Mouse (Mus musculus) embryo, embryonic 11.5 days (tissue): ENCODE measurements around the gene Snx32.
A peak's percentile ranks its signal among the peaks of the same experiment; 100 is the strongest.

Source experiments
- DNase-seq: peaks from one replicate; pipeline ENCODE4 v3.0.0-alpha.2; 2012; ENCODE audit warnings: low read depth, low spot score

Gene Snx32

GRCm38 (mm10) chr19:5510031-5511026 is at the start of gene Snx32:
Gene Snx32 (minus strand): TSS chr19:5510538.
- DNase-seq = peak; percentile 92

- no peak for DNase-seq
Observed at GRCm38 (mm10) chr19:5559631-5560456, 49.5 kb upstream of the Snx32 start.

DNA sequence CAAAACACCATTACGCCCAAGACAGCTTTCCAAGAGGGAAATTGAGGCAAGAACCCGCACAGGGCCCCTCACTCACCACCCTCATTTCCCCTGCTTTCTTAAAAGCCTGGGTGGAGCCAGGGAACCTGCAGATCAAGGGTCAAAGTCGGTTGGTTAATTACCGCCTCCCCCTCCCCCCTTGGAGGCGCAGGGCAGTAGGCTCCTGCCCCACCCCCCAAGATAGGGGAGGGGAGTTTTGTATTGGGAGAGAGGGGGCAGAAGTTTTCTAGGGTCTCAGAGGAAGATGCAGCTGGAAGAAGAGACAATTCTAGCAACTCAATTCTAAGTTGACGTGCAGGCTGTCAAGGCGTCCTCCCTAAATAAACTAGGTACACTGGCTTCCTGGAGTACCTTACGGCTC is 48.9 kb upstream of the Snx32 start:
- no peak for DNase-seq

DNA sequence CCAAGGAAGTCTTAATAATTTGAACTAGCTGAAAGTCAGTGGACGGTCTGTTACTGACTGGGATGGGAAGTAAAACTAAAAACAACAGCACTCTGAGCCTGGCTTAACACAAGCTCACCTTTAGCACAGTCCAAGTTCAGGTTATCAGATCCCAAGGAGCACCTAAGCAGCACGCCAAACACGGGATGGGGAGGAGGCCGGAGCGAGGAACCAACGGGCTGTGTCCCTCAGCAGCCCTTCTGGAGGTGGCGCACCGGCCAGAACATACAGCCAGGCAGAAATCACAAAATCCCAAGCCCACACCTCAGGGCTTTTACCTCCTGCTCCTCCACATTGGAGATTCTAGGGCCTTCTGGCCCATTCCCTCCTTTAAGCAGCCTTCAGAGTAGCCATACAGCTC is 48.4 kb upstream of the Snx32 start:
- no peak for DNase-seq

DNA sequence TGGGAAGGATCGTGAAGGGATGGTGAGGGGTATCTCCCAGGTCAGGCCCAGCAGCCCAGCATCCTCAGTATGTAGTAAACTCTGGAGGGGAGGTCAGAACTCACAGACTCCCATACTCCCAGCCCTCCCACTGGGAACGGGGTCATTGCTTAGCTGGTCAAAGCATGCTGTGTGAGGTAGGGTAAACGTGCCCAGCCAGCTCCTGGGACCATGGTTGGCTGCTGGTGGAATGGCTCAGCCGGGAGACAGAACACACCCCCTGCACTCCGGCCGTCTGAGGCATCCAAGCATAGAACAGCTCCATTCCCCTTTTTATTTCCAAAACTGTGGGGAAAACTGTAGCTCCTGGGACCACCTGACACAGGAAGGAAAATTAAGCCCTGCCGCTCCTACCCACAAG is 47.8 kb upstream of the Snx32 start:
- DNase-seq = no peak

GRCm38 (mm10) chr19:5554212-5554611 is 43.9 kb upstream of the Snx32 start:
- DNase-seq = no peak

DNA sequence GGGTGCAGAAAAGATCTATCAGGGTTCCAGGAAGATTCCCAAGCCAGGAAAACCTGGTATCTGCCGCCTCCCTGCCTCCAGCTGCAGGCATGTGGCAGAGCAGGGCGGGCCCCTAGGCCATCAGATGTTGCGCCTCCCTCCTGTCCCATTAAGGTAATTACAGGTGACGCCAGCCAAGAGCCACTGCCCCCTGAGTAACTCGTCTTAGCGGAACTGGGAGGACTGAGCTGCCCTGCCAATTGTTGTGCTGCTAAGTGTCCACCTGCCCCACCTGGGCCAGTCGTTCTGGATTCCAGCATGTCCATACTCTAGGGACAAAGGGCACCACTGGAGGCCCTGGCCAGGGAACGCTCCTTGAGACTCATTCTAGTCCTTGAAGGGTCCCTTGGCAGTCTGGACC is 43.5 kb upstream of the Snx32 start:
- no peak for DNase-seq

DNA sequence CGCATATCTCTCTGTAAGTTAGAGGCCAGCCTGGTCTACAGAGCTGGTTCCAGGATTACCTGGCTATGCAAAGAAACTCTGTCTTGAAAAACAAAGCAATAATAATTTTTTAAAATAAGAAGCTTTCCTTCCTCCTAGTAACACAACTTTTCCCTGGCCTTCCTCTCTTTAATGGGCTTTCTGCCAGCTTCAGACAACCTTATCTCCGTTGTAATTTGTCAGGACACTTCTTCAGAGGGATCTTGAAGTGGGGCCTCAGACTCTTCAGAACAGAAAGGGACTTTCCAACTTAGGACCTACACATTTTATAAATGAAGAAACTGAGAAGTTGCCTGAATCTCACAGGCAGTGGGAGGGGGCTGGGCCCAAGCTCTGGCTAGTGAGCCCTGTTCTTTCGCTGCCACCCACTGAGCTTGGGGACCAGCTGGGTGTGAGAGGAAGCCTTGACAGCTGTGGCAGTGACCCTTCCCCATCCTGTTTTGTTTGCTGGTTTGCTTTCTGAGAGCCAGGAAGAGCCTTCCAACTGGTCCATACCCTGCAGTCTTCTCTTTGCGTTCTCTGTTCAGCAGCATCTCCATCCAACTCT is 37.2 kb upstream of the Snx32 start:
- DNase-seq = no peak

GRCm38 (mm10) chr19:5544031-5544430 is 33.7 kb upstream of the Snx32 start:
- no peak for DNase-seq

- DNase-seq = no peak
Observed at GRCm38 (mm10) chr19:5543362-5543761, 33.0 kb upstream of the Snx32 start.

DNA sequence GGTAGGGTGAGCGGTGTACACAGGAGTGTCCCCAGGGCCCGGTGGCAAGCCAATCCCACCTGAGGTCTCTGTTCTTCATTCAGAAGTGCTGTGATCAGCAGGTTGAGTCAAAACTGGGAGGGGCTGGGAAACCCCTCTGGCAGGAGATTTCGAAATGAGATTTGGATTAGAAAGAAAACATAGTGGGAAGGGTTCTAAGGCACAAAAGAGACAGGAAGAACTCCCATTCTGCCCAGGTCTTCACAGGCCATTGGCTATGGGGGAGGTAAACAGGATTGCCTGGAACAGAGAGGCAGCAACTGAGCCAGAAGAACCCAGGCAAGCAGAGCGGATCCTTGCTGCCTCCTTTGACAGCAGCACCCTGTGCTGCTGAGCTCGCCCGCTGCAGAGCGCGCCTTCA is 28.4 kb upstream of the Snx32 start:
- DNase-seq = no peak

- no peak for DNase-seq
Observed at GRCm38 (mm10) chr19:5532520-5532919, 22.2 kb upstream of the Snx32 start.

- DNase-seq = no peak
Observed at GRCm38 (mm10) chr19:5530138-5530524, 19.8 kb upstream of the Snx32 start.

GRCm38 (mm10) chr19:5529325-5530137 is 19.2 kb upstream of the Snx32 start:
- peak; percentile 84 for DNase-seq

DNA sequence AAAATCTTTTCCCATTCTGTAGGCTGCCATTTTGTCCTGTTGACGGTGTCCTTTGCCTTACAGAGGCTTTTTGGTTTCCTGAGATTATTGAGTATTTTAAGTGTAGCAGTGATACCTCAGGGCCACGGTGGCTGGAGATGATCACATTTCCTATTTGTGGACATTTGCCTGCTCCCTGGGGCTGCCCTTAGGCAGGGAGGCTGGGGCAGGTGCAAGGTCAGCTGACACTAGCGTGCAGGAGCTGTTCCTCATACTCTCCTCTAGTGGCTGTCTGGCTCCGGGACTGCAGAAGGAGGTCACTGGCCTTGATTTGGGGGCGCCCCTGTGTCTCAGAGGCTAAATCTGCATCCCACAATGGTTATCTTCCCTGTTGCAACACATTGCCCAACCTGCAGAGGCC is 14.9 kb upstream of the Snx32 start:
- no peak for DNase-seq

GRCm38 (mm10) chr19:5518721-5519120 is 8.4 kb upstream of the Snx32 start:
- no peak for DNase-seq

GRCm38 (mm10) chr19:5516906-5517505 is 6.7 kb upstream of the Snx32 start:
- DNase-seq = no peak

DNA sequence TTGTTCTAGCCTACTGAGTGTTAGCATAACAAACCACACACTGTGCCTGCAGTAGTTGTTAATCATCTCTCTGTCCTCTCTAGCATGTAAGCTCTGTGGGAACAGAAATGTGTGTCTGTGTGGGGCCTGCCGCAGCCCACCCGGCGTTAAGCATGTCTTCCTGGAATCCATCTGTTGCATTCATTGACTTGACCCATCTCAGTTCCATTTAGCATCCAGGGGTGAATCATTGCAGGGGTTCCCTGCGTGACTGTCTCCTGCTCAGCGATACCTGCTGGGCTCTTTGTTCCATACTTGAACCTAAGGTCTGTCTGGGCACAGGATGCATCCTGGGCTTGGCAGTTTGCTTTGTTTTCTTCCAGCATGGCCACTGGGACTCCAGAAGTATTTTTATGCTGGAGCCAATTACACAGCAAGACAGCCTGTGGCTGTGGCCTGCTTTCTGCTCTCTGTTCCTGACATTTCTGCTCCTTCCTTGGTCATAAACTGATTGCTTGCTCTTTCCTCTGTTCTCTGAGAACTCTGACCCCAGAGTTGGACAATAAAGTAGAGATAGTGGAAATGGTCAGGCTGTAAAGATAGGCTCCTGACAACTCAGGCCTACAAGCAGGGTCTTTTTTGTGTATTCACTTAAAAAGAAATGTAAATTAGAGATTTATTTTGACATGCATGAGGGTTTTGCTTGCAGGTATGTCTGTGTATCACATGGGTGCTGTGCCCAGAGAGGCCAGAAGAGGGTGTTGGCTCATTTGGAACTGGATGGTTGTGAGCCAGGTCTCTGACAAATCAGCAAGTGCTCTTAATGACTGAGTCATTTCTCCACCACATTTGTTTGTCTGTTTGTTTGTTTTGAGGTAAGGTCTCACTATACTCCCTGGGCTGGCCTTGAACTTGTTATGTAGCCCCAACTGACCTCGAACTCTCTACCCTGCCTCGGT is 5.8 kb upstream of the Snx32 start:
- no peak for DNase-seq

GRCm38 (mm10) chr19:5513005-5513349 is 2.6 kb upstream of the Snx32 start:
- DNase-seq = no peak
